Mouse (Mus musculus): ENCODE measurements at regions not wholly inside any gene's neighbourhood (a gene's known extent, or its start where the extent isn't known, plus 50 kb on each side); places are given as distances from the start of the nearest gene placed in this dataset.

- Histone ChIP-seq H3K36me3 (ENCODE audit: insufficient read depth, low read length) (no peaks in the 10 kb centered on the region), H3K27me3 (ENCODE audit: insufficient read depth, low read length) (no peaks in the 10 kb centered on the region), H3K4me2 (ENCODE audit: low read length) (no peak overlapping the region), H3K27ac (no peak overlapping the region), H3K9me3 (replicated peaks; ENCODE audit: low read length) (no peaks in the 10 kb centered on the region), H3K4me1 (replicated peaks; ENCODE audit: insufficient read depth, low read length) (peaks cover 8% of the 10 kb centered on the region; the same call in 1 of the 2 replicates), H3K9ac (ENCODE audit: low read depth, low read length) (no peak overlapping the region), H3K4me3 (replicated peaks; ENCODE audit: low read depth, low read length) (no peak overlapping the region)
- ATAC-seq (replicated peaks; ENCODE audit: low FRiP score, low read depth) (no peak), DNase-seq (ENCODE audit: low spot score) (no peak)
- no peak for TF ChIP-seq CTCF (IDR thresholded peaks at IDR 0.05; ENCODE audit: low read depth)
- WGBS: 90% methylated on average over 1 of the region's 1 CpGs
These were observed 121.0 kb downstream of the Dyrk2 start for GRCm38 (mm10) chr10:118749039-118749438.

- H3K36me3 ChIP-seq (ENCODE audit: insufficient read depth, low read length): no peaks in the 10 kb centered on the region
- no peak overlapping the region for H3K9ac ChIP-seq (ENCODE audit: low read depth, low read length)
- no peak overlapping the region for H3K4me3 ChIP-seq (replicated peaks; ENCODE audit: low read depth, low read length)
- ATAC-seq (replicated peaks; ENCODE audit: low FRiP score, low read depth) (no peak), DNase-seq (ENCODE audit: low spot score) (no peak)
- no peak for TF ChIP-seq CTCF (IDR thresholded peaks at IDR 0.05; ENCODE audit: low read depth)
- H3K4me2 ChIP-seq (ENCODE audit: low read length): no peak overlapping the region
- no peaks in the 10 kb centered on the region for H3K9me3 ChIP-seq (replicated peaks; ENCODE audit: low read length)
- peaks cover 8% of the 10 kb centered on the region; the same call in 1 of the 2 replicates for H3K4me1 ChIP-seq (replicated peaks; ENCODE audit: insufficient read depth, low read length)
- H3K27ac ChIP-seq: no peak overlapping the region
- 65% methylated on average over 6 of the region's 6 CpGs for WGBS
- no peaks in the 10 kb centered on the region for H3K27me3 ChIP-seq (ENCODE audit: insufficient read depth, low read length)
These were observed 120.3 kb downstream of the Dyrk2 start for GRCm38 (mm10) chr10:118749756-118750155.

GRCm38 (mm10) chr10:118751110-118751509 lies 118.9 kb downstream of the Dyrk2 start:
- DNase-seq (ENCODE audit: low spot score) (no peak), ATAC-seq (replicated peaks; ENCODE audit: low FRiP score, low read depth) (no peak)
- Histone ChIP-seq H3K36me3 (ENCODE audit: insufficient read depth, low read length) (no peaks in the 10 kb centered on the region), H3K27me3 (ENCODE audit: insufficient read depth, low read length) (no peaks in the 10 kb centered on the region), H3K9me3 (replicated peaks; ENCODE audit: low read length) (no peaks in the 10 kb centered on the region), H3K4me2 (ENCODE audit: low read length) (no peak overlapping the region), H3K9ac (ENCODE audit: low read depth, low read length) (no peak overlapping the region), H3K4me1 (replicated peaks; ENCODE audit: insufficient read depth, low read length) (peaks cover 8% of the 10 kb centered on the region; the same call in 1 of the 2 replicates), H3K4me3 (replicated peaks; ENCODE audit: low read depth, low read length) (no peak overlapping the region), H3K27ac (no peak overlapping the region)
- no peak for TF ChIP-seq CTCF (IDR thresholded peaks at IDR 0.05; ENCODE audit: low read depth)
- WGBS: 81% methylated on average over 2 of the region's 2 CpGs

GRCm38 (mm10) chr10:118753061-118753775 lies 116.8 kb downstream of the Dyrk2 start:
- ATAC-seq (replicated peaks; ENCODE audit: low FRiP score, low read depth): no peak
- Histone ChIP-seq H3K9me3 (replicated peaks; ENCODE audit: low read length) (no peaks in the 10 kb centered on the region), H3K9ac (ENCODE audit: low read depth, low read length) (no peak overlapping the region), H3K4me2 (ENCODE audit: low read length) (no peak overlapping the region), H3K4me1 (replicated peaks; ENCODE audit: insufficient read depth, low read length) (no peaks in the 10 kb centered on the region), H3K27me3 (ENCODE audit: insufficient read depth, low read length) (no peaks in the 10 kb centered on the region), H3K36me3 (ENCODE audit: insufficient read depth, low read length) (no peaks in the 10 kb centered on the region), H3K27ac (no peak overlapping the region), H3K4me3 (replicated peaks; ENCODE audit: low read depth, low read length) (no peak overlapping the region)
- WGBS: 72% methylated on average over 5 of the region's 5 CpGs
- DNase-seq (ENCODE audit: low spot score): no peak
- TF ChIP-seq CTCF (IDR thresholded peaks at IDR 0.05; ENCODE audit: low read depth): no peak

- H3K9me3 ChIP-seq (replicated peaks; ENCODE audit: low read length): no peaks in the 10 kb centered on the region
- no peaks in the 10 kb centered on the region for H3K4me1 ChIP-seq (replicated peaks; ENCODE audit: insufficient read depth, low read length)
- no peak overlapping the region for H3K9ac ChIP-seq (ENCODE audit: low read depth, low read length)
- TF ChIP-seq CTCF (IDR thresholded peaks at IDR 0.05; ENCODE audit: low read depth): no peak
- DNase-seq (ENCODE audit: low spot score) (no peak), ATAC-seq (replicated peaks; ENCODE audit: low FRiP score, low read depth) (no peak)
- H3K4me2 ChIP-seq (ENCODE audit: low read length): no peak overlapping the region
- no peaks in the 10 kb centered on the region for H3K36me3 ChIP-seq (ENCODE audit: insufficient read depth, low read length)
- 93% methylated on average over 13 of the region's 13 CpGs for WGBS
- H3K27ac ChIP-seq: no peak overlapping the region
- H3K27me3 ChIP-seq (ENCODE audit: insufficient read depth, low read length): no peaks in the 10 kb centered on the region
- H3K4me3 ChIP-seq (replicated peaks; ENCODE audit: low read depth, low read length): no peak overlapping the region
These were observed 115.2 kb downstream of the Dyrk2 start for GRCm38 (mm10) chr10:118754791-118755190.

- H3K9me3 ChIP-seq (replicated peaks; ENCODE audit: low read length): no peaks in the 10 kb centered on the region
- no peak for TF ChIP-seq CTCF (IDR thresholded peaks at IDR 0.05; ENCODE audit: low read depth)
- no peaks in the 10 kb centered on the region for H3K4me1 ChIP-seq (replicated peaks; ENCODE audit: insufficient read depth, low read length)
- 81% methylated on average over 18 of the region's 18 CpGs for WGBS
- no peak for DNase-seq (ENCODE audit: low spot score)
- no peak overlapping the region for H3K27ac ChIP-seq
- H3K27me3 ChIP-seq (ENCODE audit: insufficient read depth, low read length): no peaks in the 10 kb centered on the region
- no peak for ATAC-seq (replicated peaks; ENCODE audit: low FRiP score, low read depth)
- no peak overlapping the region for H3K4me3 ChIP-seq (replicated peaks; ENCODE audit: low read depth, low read length)
- H3K9ac ChIP-seq (ENCODE audit: low read depth, low read length): no peak overlapping the region
- no peak overlapping the region for H3K4me2 ChIP-seq (ENCODE audit: low read length)
- no peaks in the 10 kb centered on the region for H3K36me3 ChIP-seq (ENCODE audit: insufficient read depth, low read length)
These were observed 111.1 kb downstream of the Dyrk2 start for GRCm38 (mm10) chr10:118758825-118759471.
